Mouse (Mus musculus) heart, postnatal 0 days (tissue): ENCODE data around the gene Unc80.

Experiments used
- CTCF ChIP-seq: IDR thresholded peaks from 2 replicates; pipeline ENCODE4 v1.5.1; 2016; ENCODE audit warnings: antibody characterized with exemption, control low read depth, low read depth
- EP300 ChIP-seq: IDR thresholded peaks from 2 replicates; pipeline ENCODE4 v1.6.1; 2016; ENCODE audit warnings: antibody characterized with exemption, low read depth

GRCm38 (mm10) chr1:66468704-66469020, 495 bp downstream of the Unc80 start:
- TF ChIP-seq EP300 (no peak), CTCF (no peak)
